Mouse (Mus musculus) ES-Bruce4 (cell line): ENCODE data around the gene Cd302.

ENCODE experiments used
- CTCF ChIP-seq: IDR thresholded peaks from one replicate; pipeline ENCODE4 v1.8.1; 2011; ENCODE audit warnings: low read depth, low read length
- EP300 ChIP-seq: IDR thresholded peaks from 2 replicates; pipeline ENCODE4 v1.6.1; 2011; ENCODE audit warnings: low read depth, low read length; ENCODE audit not compliant: insufficient read depth
- POLR2A ChIP-seq: IDR thresholded peaks from one replicate; pipeline ENCODE4 v1.8.1; 2011; ENCODE audit warnings: low read length; ENCODE audit not compliant: insufficient read depth

DNA sequence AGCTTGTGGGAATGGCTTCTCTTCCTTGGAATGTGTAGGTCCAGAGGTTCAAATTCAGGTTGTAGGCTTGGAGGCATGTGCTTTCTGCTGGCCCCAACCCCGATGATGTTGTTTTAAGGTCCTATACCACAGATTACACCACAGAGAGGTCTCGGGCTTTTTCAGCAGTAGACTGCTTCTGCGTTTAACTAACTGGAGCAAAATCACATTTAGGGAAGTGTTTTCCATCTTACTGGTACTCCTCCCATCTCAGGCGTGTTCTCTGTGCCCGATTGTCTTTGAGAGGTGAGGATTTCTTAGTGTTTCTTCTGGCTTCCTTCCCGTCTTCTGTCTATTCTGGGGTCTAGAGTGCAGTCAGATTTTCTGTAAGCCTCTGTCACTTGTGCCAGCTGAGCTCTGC, 66.7 kb downstream of the Cd302 start:
- no peak for TF ChIP-seq CTCF
- no peak for TF ChIP-seq POLR2A
- no peak for TF ChIP-seq EP300
